Mouse (Mus musculus) hindbrain, embryonic 16.5 days (tissue): ENCODE data around the gene Nf1. TPM values are rescaled to one million over a fixed set of nuclear protein-coding genes. Genes with fewer than 3 reads are reported as not detected.

ENCODE experiments used
- ATAC-seq: fragments of 200-750 bp; cut with Nextera tagmentation; 2 replicates; pipeline ENCODE4 v1.8.0; 2017; ENCODE audit warnings: moderate TSS enrichment, moderate library complexity
- H3K27ac ChIP-seq: fragments of 300-500 bp; sonication (generic); 2 replicates; pipeline ENCODE4 v1.5.1; 2014; ENCODE audit warnings: low read depth, mild to moderate bottlenecking, control low read depth, low read length, moderate library complexity
- H3K27me3 ChIP-seq: fragments of 300-500 bp; sonication (generic); replicated peaks from 2 replicates; pipeline ENCODE4 v1.6.1; 2014; ENCODE audit warnings: low read length; ENCODE audit not compliant: control insufficient read depth, insufficient read depth
- H3K36me3 ChIP-seq: fragments of 300-500 bp; sonication (generic); 2 replicates; pipeline ENCODE4 v1.6.1; 2014; ENCODE audit warnings: mild to moderate bottlenecking, low read length, moderate library complexity, mixed read lengths; ENCODE audit not compliant: control insufficient read depth, insufficient read depth
- H3K4me1 ChIP-seq: fragments of 300-500 bp; sonication (generic); 2 replicates; pipeline ENCODE4 v1.6.1; 2014; ENCODE audit warnings: low read depth, low read length; ENCODE audit not compliant: control insufficient read depth, insufficient read depth
- H3K4me2 ChIP-seq: fragments of 300-500 bp; sonication (generic); 2 replicates; pipeline ENCODE4 v1.6.1; 2014; ENCODE audit warnings: mild to moderate bottlenecking, low read length, control low read depth, moderate library complexity
- H3K4me3 ChIP-seq: fragments of 300-500 bp; sonication (generic); 2 replicates; pipeline ENCODE4 v1.5.1; 2014; ENCODE audit warnings: mild to moderate bottlenecking, low read length, control low read depth, moderate library complexity
- H3K9ac ChIP-seq: fragments of 300-500 bp; sonication (generic); 2 replicates; pipeline ENCODE4 v1.6.1; 2014; ENCODE audit warnings: low read depth, mild to moderate bottlenecking, control low read depth, low read length, moderate library complexity
- H3K9me3 ChIP-seq: fragments of 300-500 bp; sonication (generic); 2 replicates; pipeline ENCODE4 v1.6.1; 2014; ENCODE audit warnings: mild to moderate bottlenecking, low read length, moderate library complexity; ENCODE audit not compliant: control insufficient read depth
- WGBS: fragments of 180-500 bp; shearing (Covaris S2); extraction: QIAGEN DNeasy Blood & Tissue Kit; methylation state at CpG from one replicate; pipeline ENCODE4 v1.1.7; 2014; 5-methylcytosine and 5-hydroxymethylcytosine counted together
- polyA plus RNA-seq: library from polyadenylated mRNA; unstranded; fragments of >200 nt; fragmentation: Nextera tagmentation; extraction: Ambion mirVana; gene quantifications from 2 replicates; pipeline ENCODE4 v1.2.1, GENCODE M21; 2015

The Nf1 gene
- polyA plus RNA-seq, 1 experiment from 2014 or later, result 5.1 TPM

GRCm38 (mm10) chr11:79323985-79324685, 15.4 kb upstream of the Nf1 start:
- 70% methylated on average over 12 of the region's 12 CpGs for WGBS

GRCm38 (mm10) chr11:79325663-79326062, 13.8 kb upstream of the Nf1 start:
- no peak overlapping the region for H3K9ac ChIP-seq
- 90% methylated on average over 8 of the region's 8 CpGs for WGBS
- H3K36me3 ChIP-seq, result no peaks in the 10 kb centered on the region
- no peak overlapping the region for H3K4me3 ChIP-seq
- no peaks in the 10 kb centered on the region for H3K9me3 ChIP-seq
- H3K4me2 ChIP-seq, result no peak overlapping the region
- no peaks in the 10 kb centered on the region for H3K27me3 ChIP-seq
- ATAC-seq, result no peak
- H3K27ac ChIP-seq, result no peak overlapping the region
- no peaks in the 10 kb centered on the region for H3K4me1 ChIP-seq

More at GRCm38 (mm10) chr11:79323985-79324685, 15.4 kb upstream of the Nf1 start:
- H3K27ac ChIP-seq, result no peak overlapping the region
- ATAC-seq, result no peak
- H3K9me3 ChIP-seq, result no peaks in the 10 kb centered on the region
- no peaks in the 10 kb centered on the region for H3K4me1 ChIP-seq
- no peak overlapping the region for H3K4me2 ChIP-seq
- H3K4me3 ChIP-seq, result no peak overlapping the region
- H3K36me3 ChIP-seq, result no peaks in the 10 kb centered on the region
- H3K27me3 ChIP-seq, result no peaks in the 10 kb centered on the region
- H3K9ac ChIP-seq, result no peak overlapping the region

- ATAC-seq, result no peak
- 23% methylated on average over 4 of the region's 4 CpGs for WGBS
- no peaks in the 10 kb centered on the region for H3K27me3 ChIP-seq
These were observed 12.4 kb upstream of the Nf1 start for GRCm38 (mm10) chr11:79327106-79327505.

DNA sequence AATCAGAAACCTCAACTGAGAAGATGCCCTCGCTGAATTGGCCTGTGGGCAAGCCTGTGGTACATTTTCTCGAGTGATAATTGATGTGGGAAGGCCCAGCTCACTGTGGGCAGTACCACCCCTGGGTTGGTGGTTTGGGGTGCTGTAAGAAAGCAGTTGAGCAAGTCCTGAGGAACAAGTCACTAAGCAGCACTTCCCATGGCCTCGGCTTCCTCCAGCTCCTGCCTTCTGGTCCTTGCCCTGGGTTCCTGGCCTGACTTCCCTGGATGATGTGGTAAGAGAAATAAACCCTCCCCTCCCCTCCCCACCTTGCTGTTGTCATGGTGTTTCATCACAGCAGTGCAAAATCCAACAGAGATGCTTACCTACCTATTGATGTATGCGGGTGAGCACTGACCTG, 11.4 kb upstream of the Nf1 start:
- Histone ChIP-seq H3K27ac (no peak overlapping the region), H3K9ac (no peak overlapping the region), H3K27me3 (no peaks in the 10 kb centered on the region), H3K4me2 (no peak overlapping the region), H3K9me3 (no peaks in the 10 kb centered on the region), H3K36me3 (no peaks in the 10 kb centered on the region), H3K4me1 (no peaks in the 10 kb centered on the region), H3K4me3 (no peak overlapping the region)
- ATAC-seq, result no peak
- WGBS, result 93% methylated on average over 4 of the region's 4 CpGs

More at GRCm38 (mm10) chr11:79327106-79327505, 12.4 kb upstream of the Nf1 start:
- H3K27ac ChIP-seq, result no peak overlapping the region
- no peaks in the 10 kb centered on the region for H3K36me3 ChIP-seq
- H3K4me3 ChIP-seq, result no peak overlapping the region
- H3K4me1 ChIP-seq, result no peaks in the 10 kb centered on the region
- no peaks in the 10 kb centered on the region for H3K9me3 ChIP-seq
- H3K9ac ChIP-seq, result no peak overlapping the region
- no peak overlapping the region for H3K4me2 ChIP-seq

GRCm38 (mm10) chr11:79329585-79329984, 9.9 kb upstream of the Nf1 start:
- WGBS, result 100% methylated on average over 1 of the region's 1 CpGs
- no peaks in the 10 kb centered on the region for H3K27me3 ChIP-seq
- H3K9ac ChIP-seq, result no peak overlapping the region
- no peaks in the 10 kb centered on the region for H3K36me3 ChIP-seq
- no peaks in the 10 kb centered on the region for H3K9me3 ChIP-seq
- no peak overlapping the region for H3K4me3 ChIP-seq
- no peak overlapping the region for H3K27ac ChIP-seq
- ATAC-seq, result no peak
- H3K4me1 ChIP-seq, result no peaks in the 10 kb centered on the region
- H3K4me2 ChIP-seq, result no peak overlapping the region

DNA sequence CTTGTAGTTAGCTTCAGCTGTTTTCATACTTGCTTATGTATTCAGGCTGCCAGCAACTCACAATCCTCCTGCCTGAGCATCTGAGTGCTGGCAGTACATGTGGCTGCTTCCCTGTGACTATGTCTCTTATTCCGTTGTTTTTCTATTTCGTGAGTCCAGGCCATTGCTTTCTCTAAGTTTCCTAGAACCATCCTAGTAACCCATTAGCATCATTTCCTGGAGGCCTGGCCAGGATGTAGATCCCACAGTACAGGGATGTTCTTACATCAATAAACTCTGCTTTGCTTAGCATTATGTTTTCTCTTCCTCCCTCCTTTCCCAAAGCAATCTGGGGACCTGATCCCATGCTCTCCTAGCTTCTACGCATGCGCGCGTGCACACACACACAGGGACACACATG, 4.4 kb upstream of the Nf1 start:
- Histone ChIP-seq H3K4me2 (no peak overlapping the region), H3K9me3 (no peaks in the 10 kb centered on the region), H3K36me3 (no peaks in the 10 kb centered on the region), H3K4me3 (no peak overlapping the region), H3K9ac (no peak overlapping the region), H3K27me3 (no peaks in the 10 kb centered on the region), H3K4me1 (peaks cover 5% of the 10 kb centered on the region), H3K27ac (no peak overlapping the region)
- WGBS, result 98% methylated on average over 6 of the region's 6 CpGs
- no peak for ATAC-seq

DNA sequence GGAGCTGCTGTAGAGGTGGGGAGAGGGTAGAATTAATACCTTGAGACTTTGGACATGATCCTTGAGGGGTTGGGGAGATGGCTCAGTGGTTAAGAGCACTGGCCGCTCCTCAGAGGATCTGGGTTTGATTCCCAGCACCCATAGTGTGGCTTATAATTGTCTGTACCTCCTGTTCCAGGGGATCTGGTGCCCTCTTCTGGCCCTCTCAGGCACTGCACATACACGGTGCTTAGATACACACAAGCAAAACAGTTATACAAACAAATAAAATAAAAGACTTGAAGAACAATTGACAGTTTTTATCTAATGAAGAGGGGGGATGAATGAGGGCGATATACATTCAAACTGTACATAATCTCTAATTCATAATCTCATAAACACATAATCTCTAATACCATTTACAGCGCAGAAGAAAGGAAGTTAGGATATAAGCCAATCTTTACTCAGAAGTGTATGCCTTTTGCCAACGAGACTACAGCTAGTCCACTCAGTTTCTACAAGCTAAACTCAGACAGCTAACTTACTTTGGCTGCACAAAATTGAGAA, 2.7 kb upstream of the Nf1 start:
- 93% methylated on average over 5 of the region's 5 CpGs for WGBS

DNA sequence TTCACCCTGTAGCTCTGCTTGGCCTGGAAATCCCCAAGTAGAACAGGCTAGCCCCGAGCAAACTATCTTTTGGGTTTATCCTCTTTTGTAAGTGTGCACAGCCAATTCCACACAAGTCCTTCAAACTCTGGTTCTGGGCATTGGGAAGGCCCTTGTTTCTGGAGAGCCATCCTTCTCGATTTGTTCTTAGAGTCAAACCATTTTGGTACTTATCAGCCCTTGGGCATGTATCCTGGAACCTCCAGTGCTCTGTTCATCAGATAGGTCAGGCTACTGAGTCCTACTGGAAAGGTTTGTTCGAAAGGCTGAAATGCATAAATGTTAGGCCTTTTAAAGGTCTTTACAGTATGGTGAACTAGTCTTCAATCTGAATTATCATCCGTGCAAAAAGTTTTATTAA, 872 bp upstream of the Nf1 start:
- no peaks in the 10 kb centered on the region for H3K9me3 ChIP-seq
- peak overlapping the region; percentile 72 for H3K4me3 ChIP-seq
- H3K27ac ChIP-seq, result peak overlapping the region; percentile 96
- H3K4me2 ChIP-seq, result peak overlapping the region; percentile 64
- H3K27me3 ChIP-seq, result no peaks in the 10 kb centered on the region
- 62% methylated on average over 4 of the region's 4 CpGs for WGBS
- H3K36me3 ChIP-seq, result no peaks in the 10 kb centered on the region
- ATAC-seq, result no peak
- peaks cover 18% of the 10 kb centered on the region for H3K4me1 ChIP-seq
- peak overlapping the region; percentile 100 for H3K9ac ChIP-seq

More for the DNA sequence above, 2.7 kb upstream of the Nf1 start:
- Histone ChIP-seq H3K4me1 (peaks cover 17% of the 10 kb centered on the region), H3K36me3 (no peaks in the 10 kb centered on the region), H3K4me2 (no peak overlapping the region), H3K9ac (no peak overlapping the region), H3K4me3 (no peak overlapping the region), H3K9me3 (no peaks in the 10 kb centered on the region), H3K27me3 (no peaks in the 10 kb centered on the region), H3K27ac (no peak overlapping the region)
- no peak for ATAC-seq

DNA sequence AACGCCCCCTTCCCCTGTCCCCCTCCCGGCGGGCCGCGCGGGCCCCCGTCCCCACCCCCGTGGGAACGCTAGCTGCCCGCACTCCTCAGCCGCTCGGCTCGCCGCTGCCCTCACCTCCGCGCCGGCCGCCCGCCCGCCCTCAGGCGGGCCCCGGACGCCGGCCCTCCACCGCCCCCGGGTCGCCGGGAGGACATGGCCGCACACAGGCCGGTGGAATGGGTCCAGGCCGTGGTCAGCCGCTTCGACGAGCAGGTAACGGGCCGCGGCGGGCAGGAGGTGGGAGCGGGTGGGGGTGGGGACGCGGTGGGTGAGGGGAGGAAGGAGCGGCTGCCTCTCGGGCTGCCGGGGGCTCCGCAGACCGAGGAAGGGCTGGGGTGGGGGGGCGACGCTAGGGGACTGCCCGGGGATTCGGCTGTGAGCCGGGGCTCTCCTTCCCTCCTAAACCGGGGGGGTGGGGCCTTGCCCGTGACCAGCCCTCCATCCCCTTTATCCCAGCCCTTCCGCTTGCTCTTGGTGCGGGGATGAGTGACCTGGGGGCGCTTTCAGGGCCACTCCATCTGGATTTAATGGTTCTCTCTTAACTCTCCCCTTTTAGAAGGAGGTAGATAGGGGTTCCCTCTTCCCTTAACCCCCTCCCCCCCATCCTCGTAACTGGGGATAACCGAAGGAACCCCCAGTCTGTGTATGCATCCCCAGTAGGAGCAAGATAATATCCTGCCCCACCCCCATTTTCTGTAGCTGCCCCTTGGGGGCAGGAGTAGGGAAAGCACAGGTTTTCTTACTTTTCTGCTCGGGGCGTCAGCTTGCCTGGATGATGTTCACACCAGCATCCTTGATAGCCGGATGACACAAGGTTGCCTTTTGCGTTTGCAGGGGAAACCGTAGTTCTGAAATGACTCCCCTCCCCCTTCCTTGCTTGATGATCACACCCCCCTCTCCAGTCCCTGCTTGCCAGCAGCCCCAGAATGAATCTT, 602 bp downstream of the Nf1 start:
- H3K9me3 ChIP-seq, result no peaks in the 10 kb centered on the region
- peak overlapping the region; percentile 96 for H3K27ac ChIP-seq
- H3K36me3 ChIP-seq, result no peaks in the 10 kb centered on the region
- peaks cover 18% of the 10 kb centered on the region for H3K4me1 ChIP-seq
- 2% methylated on average over 26 of the region's 63 CpGs for WGBS
- peak overlapping the region; percentile 73 for H3K4me2 ChIP-seq
- peak; percentile 78 for ATAC-seq
- peak overlapping the region; percentile 100 for H3K9ac ChIP-seq
- no peaks in the 10 kb centered on the region for H3K27me3 ChIP-seq
- H3K4me3 ChIP-seq, result peak overlapping the region; percentile 72
